Mouse (Mus musculus) neural tube, embryonic 10.5 days (tissue): ENCODE measurements at regions not wholly inside any gene's neighbourhood (a gene's known extent, or its start where the extent isn't known, plus 50 kb on each side); places are given as distances from the start of the nearest gene placed in this dataset.

ENCODE experiments used
- DNase-seq: peaks from one replicate; pipeline ENCODE4 v3.0.0-alpha.2; 2017; ENCODE audit warnings: low spot score; ENCODE audit errors: extremely low spot score

- peak; percentile 35 for DNase-seq
These were observed 55.4 kb downstream of the Uncx start for GRCm38 (mm10) chr5:139598715-139599114.

GRCm38 (mm10) chr5:139599191-139599937, 56.1 kb downstream of the Uncx start:
- DNase-seq, result peak; percentile 68

GRCm38 (mm10) chr5:139600213-139600612, 56.9 kb downstream of the Uncx start:
- peak; percentile 49 for DNase-seq

- DNase-seq, result no peak
These were observed 59.6 kb downstream of the Uncx start for GRCm38 (mm10) chr5:139602860-139603259.

- DNase-seq, result no peak
These were observed 60.2 kb downstream of the Uncx start for GRCm38 (mm10) chr5:139603535-139603934.

GRCm38 (mm10) chr5:139604327-139604726, 61.0 kb downstream of the Uncx start:
- no peak for DNase-seq

- peak; percentile 53 for DNase-seq
These were observed 67.6 kb downstream of the Uncx start for GRCm38 (mm10) chr5:139610610-139611520.

GRCm38 (mm10) chr5:139612224-139612623, 68.9 kb downstream of the Uncx start:
- DNase-seq, result no peak

GRCm38 (mm10) chr5:139612676-139613075, 69.4 kb downstream of the Uncx start:
- no peak for DNase-seq

- no peak for DNase-seq
These were observed 70.3 kb downstream of the Uncx start for GRCm38 (mm10) chr5:139613601-139614000.

- DNase-seq, result peak; percentile 73
These were observed 76.2 kb downstream of the Uncx start for GRCm38 (mm10) chr5:139619301-139620161.

- DNase-seq, result no peak
These were observed 82.7 kb downstream of the Uncx start for GRCm38 (mm10) chr5:139625871-139626460.

GRCm38 (mm10) chr5:139627552-139627951, 84.3 kb downstream of the Uncx start:
- DNase-seq, result no peak

GRCm38 (mm10) chr5:139637028-139637427, 93.7 kb downstream of the Uncx start:
- DNase-seq, result no peak

GRCm38 (mm10) chr5:139640652-139641612, 95.2 kb downstream of the Micall2 start:
- no peak for DNase-seq

- DNase-seq, result no peak
These were observed 91.3 kb downstream of the Micall2 start for GRCm38 (mm10) chr5:139644816-139645215.

GRCm38 (mm10) chr5:139651041-139651440, 85.1 kb downstream of the Micall2 start:
- DNase-seq, result no peak
